Mouse (Mus musculus): ENCODE measurements at regions not wholly inside any gene's neighbourhood (a gene's known extent, or its start where the extent isn't known, plus 50 kb on each side); places are given as distances from the start of the nearest gene placed in this dataset.

GRCm38 (mm10) chr7:116665581-116665980 is 161.4 kb downstream of the Nucb2 start:
- ATAC-seq (replicated peaks; ENCODE audit: low FRiP score), result no peak
- no peak overlapping the region for H3K4me2 ChIP-seq (ENCODE audit: low read depth, low read length, severe bottlenecking)
- H3K9me3 ChIP-seq (ENCODE audit: control insufficient read depth, low read length), result no peaks in the 10 kb centered on the region
- no peaks in the 10 kb centered on the region for H3K4me1 ChIP-seq (replicated peaks; ENCODE audit: control insufficient read depth, insufficient read depth, low read length)
- H3K4me3 ChIP-seq (ENCODE audit: low read depth, low read length), result no peak overlapping the region
- no peaks in the 10 kb centered on the region for H3K27me3 ChIP-seq (ENCODE audit: control insufficient read depth, insufficient read depth, low read length)
- H3K27ac ChIP-seq (ENCODE audit: low read depth, low read length), result no peak overlapping the region
- no peak for DNase-seq (ENCODE audit: low spot score)
- WGBS, result 89% methylated on average over 15 of the region's 15 CpGs
- no peaks in the 10 kb centered on the region for H3K36me3 ChIP-seq (ENCODE audit: control insufficient read depth, insufficient read depth, low read length)
- no peak overlapping the region for H3K9ac ChIP-seq (ENCODE audit: low read length)

- H3K4me3 ChIP-seq (ENCODE audit: low read depth, low read length), result no peak overlapping the region
- H3K9me3 ChIP-seq (ENCODE audit: control insufficient read depth, low read length), result no peaks in the 10 kb centered on the region
- H3K4me2 ChIP-seq (ENCODE audit: low read depth, low read length, severe bottlenecking), result no peak overlapping the region
- H3K27ac ChIP-seq (ENCODE audit: low read depth, low read length), result no peak overlapping the region
- DNase-seq (ENCODE audit: low spot score) (no peak), ATAC-seq (replicated peaks; ENCODE audit: low FRiP score) (no peak)
- no peak overlapping the region for H3K9ac ChIP-seq (ENCODE audit: low read length)
- no peaks in the 10 kb centered on the region for H3K4me1 ChIP-seq (replicated peaks; ENCODE audit: control insufficient read depth, insufficient read depth, low read length)
- H3K27me3 ChIP-seq (ENCODE audit: control insufficient read depth, insufficient read depth, low read length), result no peaks in the 10 kb centered on the region
- 76% methylated on average over 16 of the region's 16 CpGs for WGBS
- H3K36me3 ChIP-seq (ENCODE audit: control insufficient read depth, insufficient read depth, low read length), result no peaks in the 10 kb centered on the region
Measured at GRCm38 (mm10) chr7:116674199-116675019, 170.2 kb downstream of the Nucb2 start.

DNA sequence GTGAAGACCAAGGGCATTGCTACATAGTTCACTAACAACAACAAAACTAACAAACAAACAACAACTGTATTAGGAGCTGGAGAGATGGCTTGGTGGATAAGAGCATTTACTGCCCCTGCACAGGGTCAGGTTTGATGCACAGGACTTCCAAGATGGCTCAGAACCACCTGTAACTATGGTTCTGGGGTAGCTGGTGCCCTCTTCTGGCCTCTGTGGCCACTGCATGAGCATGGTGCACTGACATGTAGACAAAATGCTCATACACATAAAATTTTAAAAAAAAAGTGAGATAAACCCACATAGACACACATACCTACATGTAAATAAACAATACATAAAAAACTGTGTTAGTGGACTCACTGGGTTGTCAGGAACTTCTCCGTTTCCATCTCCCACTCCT is 172.5 kb downstream of the Nucb2 start:
- Histone ChIP-seq H3K4me1 (replicated peaks; ENCODE audit: control insufficient read depth, insufficient read depth, low read length) (no peaks in the 10 kb centered on the region), H3K9me3 (ENCODE audit: control insufficient read depth, low read length) (no peaks in the 10 kb centered on the region), H3K27ac (ENCODE audit: low read depth, low read length) (no peak overlapping the region), H3K36me3 (ENCODE audit: control insufficient read depth, insufficient read depth, low read length) (no peaks in the 10 kb centered on the region), H3K27me3 (ENCODE audit: control insufficient read depth, insufficient read depth, low read length) (no peaks in the 10 kb centered on the region), H3K9ac (ENCODE audit: low read length) (no peak overlapping the region), H3K4me2 (ENCODE audit: low read depth, low read length, severe bottlenecking) (no peak overlapping the region), H3K4me3 (ENCODE audit: low read depth, low read length) (no peak overlapping the region)
- WGBS, result 79% methylated on average over 1 of the region's 1 CpGs
- DNase-seq (ENCODE audit: low spot score) (no peak), ATAC-seq (replicated peaks; ENCODE audit: low FRiP score) (no peak)

- Histone ChIP-seq H3K36me3 (ENCODE audit: control insufficient read depth, insufficient read depth, low read length) (no peaks in the 10 kb centered on the region), H3K9me3 (ENCODE audit: control insufficient read depth, low read length) (no peaks in the 10 kb centered on the region), H3K27me3 (ENCODE audit: control insufficient read depth, insufficient read depth, low read length) (no peaks in the 10 kb centered on the region), H3K4me1 (replicated peaks; ENCODE audit: control insufficient read depth, insufficient read depth, low read length) (no peaks in the 10 kb centered on the region), H3K4me3 (ENCODE audit: low read depth, low read length) (no peak overlapping the region), H3K4me2 (ENCODE audit: low read depth, low read length, severe bottlenecking) (no peak overlapping the region), H3K9ac (ENCODE audit: low read length) (no peak overlapping the region), H3K27ac (ENCODE audit: low read depth, low read length) (no peak overlapping the region)
- no peak for ATAC-seq (replicated peaks; ENCODE audit: low FRiP score)
- no peak for DNase-seq (ENCODE audit: low spot score)
- WGBS, result 83% methylated on average over 4 of the region's 4 CpGs
Measured at GRCm38 (mm10) chr7:116679195-116679594, 175.0 kb downstream of the Nucb2 start.

DNA sequence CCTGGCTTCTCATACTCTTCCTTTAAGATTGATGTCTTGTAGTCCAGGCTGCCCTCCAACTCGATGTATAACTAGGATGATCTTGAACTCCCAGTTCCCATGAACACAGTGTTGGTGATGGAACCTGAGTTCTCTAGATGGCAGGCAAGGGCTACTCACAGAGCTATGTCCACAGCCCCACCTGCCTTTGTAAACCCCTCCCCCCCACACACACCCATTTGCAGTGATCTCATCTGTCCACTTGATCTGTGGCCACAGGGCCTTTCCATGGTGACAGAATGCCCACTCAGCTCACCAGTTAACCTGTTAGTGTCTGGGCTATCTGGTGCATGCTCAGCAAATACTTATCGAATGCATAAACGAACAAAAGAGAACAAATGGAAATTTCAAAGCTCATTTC is 176.4 kb downstream of the Nucb2 start:
- 80% methylated on average over 3 of the region's 3 CpGs for WGBS
- Histone ChIP-seq H3K36me3 (ENCODE audit: control insufficient read depth, insufficient read depth, low read length) (no peaks in the 10 kb centered on the region), H3K4me2 (ENCODE audit: low read depth, low read length, severe bottlenecking) (no peak overlapping the region), H3K27me3 (ENCODE audit: control insufficient read depth, insufficient read depth, low read length) (no peaks in the 10 kb centered on the region), H3K27ac (ENCODE audit: low read depth, low read length) (no peak overlapping the region), H3K9ac (ENCODE audit: low read length) (no peak overlapping the region), H3K4me3 (ENCODE audit: low read depth, low read length) (no peak overlapping the region), H3K4me1 (replicated peaks; ENCODE audit: control insufficient read depth, insufficient read depth, low read length) (no peaks in the 10 kb centered on the region), H3K9me3 (ENCODE audit: control insufficient read depth, low read length) (no peaks in the 10 kb centered on the region)
- no peak for ATAC-seq (replicated peaks; ENCODE audit: low FRiP score)
- DNase-seq (ENCODE audit: low spot score), result no peak

DNA sequence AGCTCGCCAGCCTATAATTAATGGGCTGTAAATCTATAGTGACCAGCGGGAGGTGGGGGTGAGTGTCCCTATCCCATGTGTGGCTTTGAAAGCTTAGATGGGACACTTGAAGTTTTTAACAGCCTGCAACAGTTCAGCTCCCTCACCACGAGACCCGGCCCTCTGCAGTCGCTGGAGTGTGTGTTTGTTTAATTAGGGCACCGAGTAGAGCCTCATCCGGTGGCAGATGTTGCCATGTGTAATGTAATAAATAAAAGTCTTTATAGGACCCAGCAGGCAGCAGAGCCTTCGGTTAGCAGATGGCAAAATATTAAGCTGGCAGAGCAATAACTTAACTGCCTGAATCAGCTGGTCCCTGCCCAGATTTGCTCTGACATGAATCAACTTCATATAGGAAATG is 177.1 kb downstream of the Nucb2 start:
- H3K36me3 ChIP-seq (ENCODE audit: control insufficient read depth, insufficient read depth, low read length), result no peaks in the 10 kb centered on the region
- 68% methylated on average over 8 of the region's 8 CpGs for WGBS
- no peaks in the 10 kb centered on the region for H3K27me3 ChIP-seq (ENCODE audit: control insufficient read depth, insufficient read depth, low read length)
- DNase-seq (ENCODE audit: low spot score) (no peak), ATAC-seq (replicated peaks; ENCODE audit: low FRiP score) (no peak)
- H3K27ac ChIP-seq (ENCODE audit: low read depth, low read length), result no peak overlapping the region
- H3K4me1 ChIP-seq (replicated peaks; ENCODE audit: control insufficient read depth, insufficient read depth, low read length), result no peaks in the 10 kb centered on the region
- no peak overlapping the region for H3K9ac ChIP-seq (ENCODE audit: low read length)
- no peak overlapping the region for H3K4me3 ChIP-seq (ENCODE audit: low read depth, low read length)
- H3K9me3 ChIP-seq (ENCODE audit: control insufficient read depth, low read length), result no peaks in the 10 kb centered on the region
- H3K4me2 ChIP-seq (ENCODE audit: low read depth, low read length, severe bottlenecking), result no peak overlapping the region

- no peaks in the 10 kb centered on the region for H3K27me3 ChIP-seq (ENCODE audit: control insufficient read depth, insufficient read depth, low read length)
- H3K27ac ChIP-seq (ENCODE audit: low read depth, low read length), result no peak overlapping the region
- no peak overlapping the region for H3K4me3 ChIP-seq (ENCODE audit: low read depth, low read length)
- no peaks in the 10 kb centered on the region for H3K4me1 ChIP-seq (replicated peaks; ENCODE audit: control insufficient read depth, insufficient read depth, low read length)
- ATAC-seq (replicated peaks; ENCODE audit: low FRiP score), result no peak
- no peaks in the 10 kb centered on the region for H3K36me3 ChIP-seq (ENCODE audit: control insufficient read depth, insufficient read depth, low read length)
- H3K9me3 ChIP-seq (ENCODE audit: control insufficient read depth, low read length), result no peaks in the 10 kb centered on the region
- H3K4me2 ChIP-seq (ENCODE audit: low read depth, low read length, severe bottlenecking), result no peak overlapping the region
- WGBS, result 80% methylated on average over 2 of the region's 2 CpGs
- no peak for DNase-seq (ENCODE audit: low spot score)
- H3K9ac ChIP-seq (ENCODE audit: low read length), result no peak overlapping the region
Measured at GRCm38 (mm10) chr7:116700409-116700808, 196.2 kb downstream of the Nucb2 start.

- ATAC-seq (replicated peaks; ENCODE audit: low FRiP score) (peak; percentile 56), DNase-seq (ENCODE audit: low spot score) (peak; percentile 92)
- Histone ChIP-seq H3K4me2 (ENCODE audit: low read depth, low read length, severe bottlenecking) (no peak overlapping the region), H3K4me3 (ENCODE audit: low read depth, low read length) (no peak overlapping the region), H3K9me3 (ENCODE audit: control insufficient read depth, low read length) (no peaks in the 10 kb centered on the region), H3K27ac (ENCODE audit: low read depth, low read length) (no peak overlapping the region), H3K9ac (ENCODE audit: low read length) (no peak overlapping the region), H3K27me3 (ENCODE audit: control insufficient read depth, insufficient read depth, low read length) (no peaks in the 10 kb centered on the region), H3K36me3 (ENCODE audit: control insufficient read depth, insufficient read depth, low read length) (no peaks in the 10 kb centered on the region), H3K4me1 (replicated peaks; ENCODE audit: control insufficient read depth, insufficient read depth, low read length) (no peaks in the 10 kb centered on the region)
- WGBS, result 48% methylated on average over 14 of the region's 14 CpGs
Measured at GRCm38 (mm10) chr7:116701466-116702342, 197.5 kb downstream of the Nucb2 start.

All from forebrain, embryonic 11.5 days (tissue).